Mouse (Mus musculus) adrenal gland, adult (tissue): ENCODE measurements at regions not wholly inside any gene's neighbourhood (a gene's known extent, or its start where the extent isn't known, plus 50 kb on each side); places are given as distances from the start of the nearest gene placed in this dataset.

Source experiments
- DNase-seq, 2 experiments: peaks; one replicate each; pipeline ENCODE4 v3.0.0; 2022 to 2023; ENCODE audit warnings: low spot score in 1 of 2; ENCODE audit not compliant: inconsistent age in 2 of 2

- no peak for DNase-seq
Measured at GRCm38 (mm10) chr12:106185398-106186077, 175.5 kb downstream of the Vrk1 start.

DNA sequence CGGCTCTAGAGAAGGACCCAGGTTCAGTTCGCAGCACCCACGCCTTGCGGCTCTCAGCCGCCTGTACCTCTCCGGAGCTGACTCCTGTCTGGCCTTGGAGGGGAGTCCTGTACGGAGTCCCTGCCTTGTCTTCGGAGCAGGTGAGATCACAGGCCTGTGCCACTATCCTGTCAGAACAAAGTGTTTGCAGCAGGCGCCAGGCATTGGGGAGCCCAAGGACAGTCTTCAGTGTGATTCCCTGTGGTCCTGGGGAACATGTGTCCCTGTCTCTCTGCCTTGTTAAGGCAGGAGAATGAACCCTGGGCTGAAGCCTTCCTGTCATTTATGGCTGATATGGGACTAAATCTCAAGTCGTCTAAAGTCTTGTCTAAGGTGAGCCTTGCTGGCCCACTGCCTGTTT lies 176.5 kb downstream of the Vrk1 start:
- no peak for DNase-seq

DNA sequence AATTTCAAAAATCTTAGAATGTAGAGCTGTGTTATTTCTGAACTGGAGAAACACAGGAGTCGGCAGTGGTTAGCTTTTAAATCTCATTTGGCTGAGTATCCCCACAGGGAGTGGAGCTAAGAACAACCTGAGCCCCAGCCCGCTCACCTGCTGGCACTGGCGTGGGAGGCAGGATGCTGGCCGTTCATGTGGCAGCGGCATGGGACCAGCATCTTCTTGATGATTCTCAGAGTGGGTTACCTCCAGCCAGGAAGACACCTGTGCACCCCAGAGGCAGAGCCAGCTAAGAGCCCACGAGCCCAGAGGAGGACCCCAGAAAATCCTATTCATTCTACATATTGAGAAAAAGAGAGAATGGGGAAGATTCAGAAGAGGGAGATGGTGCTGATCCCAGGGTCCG lies 181.7 kb downstream of the Vrk1 start:
- DNase-seq: no peak

DNA sequence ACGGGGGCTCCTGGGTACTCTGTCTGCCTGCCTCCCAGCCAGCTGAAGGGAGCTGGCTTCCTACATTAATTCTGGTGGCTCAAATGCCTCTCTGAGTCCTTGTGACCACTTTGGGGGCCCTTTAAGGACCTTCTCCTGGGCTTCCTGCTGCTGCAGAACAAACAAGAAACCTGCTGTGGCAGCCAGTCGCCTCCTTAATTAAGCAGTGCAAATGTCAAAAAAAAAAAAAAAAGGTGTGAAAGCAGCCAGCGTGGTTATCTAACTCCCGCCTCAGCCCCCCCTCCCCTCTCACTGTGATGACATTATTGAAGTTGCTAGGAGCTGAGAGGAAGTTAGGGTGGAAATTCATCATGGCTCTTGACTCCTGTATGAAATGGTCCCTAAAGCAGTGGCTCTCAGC lies 189.3 kb downstream of the Vrk1 start:
- no peak for DNase-seq

DNA sequence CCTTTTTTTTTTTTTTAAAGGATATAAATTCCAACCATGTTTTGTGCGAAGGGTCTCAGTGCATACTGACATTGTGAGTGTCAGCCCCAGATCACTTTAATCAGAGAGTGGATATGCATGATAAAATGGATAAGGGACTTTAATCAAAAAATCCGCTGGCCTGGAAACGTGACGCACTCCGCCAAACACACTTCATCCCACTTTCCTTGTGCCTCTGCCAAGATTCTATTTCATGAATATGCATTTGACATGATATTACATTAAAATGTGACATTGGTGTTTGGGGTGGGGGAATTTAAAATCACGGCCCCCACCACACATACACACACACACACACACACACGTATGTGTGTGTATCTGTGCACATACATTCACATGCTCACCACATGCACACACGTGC lies 193.5 kb downstream of the Vrk1 start:
- no peak for DNase-seq

GRCm38 (mm10) chr12:106210959-106211358 lies 200.9 kb downstream of the Vrk1 start:
- DNase-seq: no peak

DNA sequence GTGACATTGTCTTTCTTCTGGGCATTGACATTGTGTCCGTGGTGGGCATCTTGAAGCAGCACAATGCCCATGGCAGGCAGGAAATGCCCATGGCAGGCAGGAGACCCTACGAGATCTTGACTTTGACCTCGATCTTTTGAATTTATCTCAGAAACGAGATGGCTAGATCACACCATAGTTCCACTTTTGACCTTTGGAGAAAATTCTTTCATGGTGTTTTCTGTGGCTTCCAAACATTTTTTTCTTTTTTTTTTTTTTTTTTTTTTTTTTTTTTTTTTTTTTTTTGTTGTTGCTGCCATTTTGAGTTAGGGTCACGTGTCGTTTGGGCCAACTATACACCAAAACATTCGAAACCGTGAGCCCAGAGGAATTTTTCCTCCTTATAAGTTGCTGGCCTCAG lies 201.5 kb downstream of the Vrk1 start:
- no peak for DNase-seq

DNA sequence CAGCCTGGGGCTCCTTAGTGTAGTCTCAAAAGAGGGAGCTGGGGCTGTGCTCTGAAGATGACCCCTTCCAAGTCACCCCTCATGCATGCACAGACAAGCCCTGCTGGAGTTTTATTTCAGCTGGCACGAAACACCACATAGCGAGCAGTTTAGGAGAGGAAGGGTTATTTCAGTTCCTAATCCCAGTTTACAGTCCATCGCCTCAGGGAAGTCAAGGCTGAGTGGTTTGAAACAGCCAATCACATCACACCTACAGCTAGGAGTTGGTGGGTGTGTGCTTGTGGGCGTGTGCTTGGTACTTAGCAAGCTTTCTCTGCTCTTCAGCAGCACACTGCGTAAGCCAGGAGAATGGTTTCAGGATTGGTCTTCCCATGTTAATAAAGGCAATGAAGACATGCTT lies 202.4 kb downstream of the Vrk1 start:
- DNase-seq: no peak

DNA sequence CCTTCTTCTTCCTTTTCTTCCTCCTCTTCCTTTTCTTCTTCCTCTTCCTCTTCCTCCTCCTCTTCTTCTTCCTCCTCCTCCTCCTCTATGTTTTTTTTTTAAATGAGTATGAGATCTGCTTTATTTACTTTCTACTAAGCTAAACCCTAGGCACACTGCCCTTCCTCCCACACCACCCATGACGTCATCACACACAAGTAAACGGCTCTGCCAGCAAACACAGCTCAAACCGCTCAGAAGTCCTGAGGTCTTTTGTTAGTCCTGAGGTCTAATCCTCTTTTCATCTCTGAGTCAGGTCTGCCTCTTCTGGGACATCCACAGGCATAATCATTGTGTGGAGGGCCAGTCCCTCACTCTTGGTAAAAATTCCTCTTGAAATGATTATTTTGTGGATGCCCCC lies 210.0 kb downstream of the Vrk1 start:
- no peak for DNase-seq

GRCm38 (mm10) chr12:106226276-106226675 lies 216.2 kb downstream of the Vrk1 start:
- DNase-seq: no peak

DNA sequence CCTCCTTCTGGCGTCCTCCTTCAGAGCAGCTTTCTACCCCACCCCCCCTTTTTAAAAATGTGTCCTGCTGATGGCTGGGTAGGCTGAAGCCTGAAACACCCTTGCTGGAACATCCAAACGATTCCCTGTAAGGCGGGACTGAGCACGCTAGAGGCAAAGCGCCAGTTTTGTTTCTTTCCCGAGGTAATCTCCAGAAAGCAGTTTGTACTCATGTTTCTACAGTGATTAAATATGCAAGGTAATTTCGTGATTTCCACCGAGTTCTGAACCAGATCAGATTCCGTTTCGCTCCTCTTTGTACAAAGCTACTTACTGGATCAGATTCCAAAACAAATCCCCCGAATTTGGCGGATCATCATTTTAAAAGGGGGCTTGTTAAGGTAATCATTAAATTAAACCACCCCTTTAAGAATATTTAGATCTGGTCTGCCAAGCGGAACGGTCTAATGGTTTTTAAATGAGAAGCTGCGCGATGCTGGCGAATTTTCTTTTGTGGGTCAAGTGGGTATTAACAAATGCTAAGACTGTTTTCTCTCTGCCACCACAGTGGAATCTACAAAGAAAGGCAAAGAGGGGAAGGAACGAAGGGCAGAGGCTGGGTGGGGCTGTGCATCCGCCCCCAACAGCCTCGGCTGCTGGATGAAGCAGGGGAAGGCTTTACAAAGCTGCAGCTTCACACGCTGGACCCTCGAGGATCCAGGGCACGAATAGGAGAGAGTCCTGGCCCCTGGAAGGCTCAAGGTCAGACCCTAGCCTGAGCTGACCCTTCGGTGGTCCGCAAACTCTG lies 216.9 kb downstream of the Vrk1 start:
- DNase-seq: no peak

DNA sequence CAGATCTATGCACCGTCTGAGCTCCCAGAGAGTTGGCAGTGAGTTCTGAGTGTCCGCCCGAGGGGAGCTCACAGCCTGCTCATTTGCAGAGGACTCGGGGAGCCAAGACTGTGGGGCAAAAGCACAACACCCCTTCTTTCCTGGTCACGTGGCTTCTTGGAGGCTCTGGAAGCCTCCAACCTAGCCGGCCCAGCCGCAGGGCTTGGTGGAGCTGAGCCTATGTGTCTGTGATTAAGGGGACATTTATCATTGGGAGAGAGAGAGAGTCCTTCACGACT lies 217.5 kb downstream of the Vrk1 start:
- DNase-seq: peak in 1 of 2 experiments; percentile 23

DNA sequence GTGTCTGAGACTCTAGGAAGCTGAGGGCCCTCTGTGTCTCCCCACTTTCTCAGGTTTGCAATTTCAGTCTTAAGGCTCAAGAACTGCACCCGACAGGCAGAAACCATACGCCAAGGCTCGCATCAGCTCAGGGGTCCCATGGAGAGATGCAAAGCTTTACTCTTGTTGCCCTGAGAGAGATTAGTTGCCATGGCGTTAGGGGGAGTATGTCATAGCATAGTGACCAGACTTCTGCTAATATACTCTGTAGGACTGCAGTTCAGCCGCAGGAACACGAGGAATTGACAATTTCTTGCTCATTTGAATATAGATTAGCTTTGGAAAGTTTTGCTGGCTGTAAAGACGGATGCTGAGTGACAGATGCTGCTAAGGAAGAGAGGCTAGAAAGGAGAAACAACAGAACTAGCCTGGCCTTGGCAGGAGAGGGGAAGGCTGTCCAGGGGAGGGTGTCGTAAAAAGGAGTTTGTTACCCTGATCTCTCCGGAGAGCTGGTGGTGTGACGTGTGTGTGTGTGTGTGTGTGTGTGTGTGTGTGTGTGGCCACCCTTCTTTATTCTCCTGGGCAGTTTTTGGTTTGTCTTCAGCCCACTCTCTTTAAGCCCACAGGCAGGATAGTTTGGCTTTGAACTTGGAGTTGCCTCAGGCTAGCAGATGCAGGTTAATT lies 235.3 kb downstream of the Vrk1 start:
- DNase-seq: no peak

- no peak for DNase-seq
Measured at GRCm38 (mm10) chr12:106273591-106273990, 263.6 kb downstream of the Vrk1 start.

- no peak for DNase-seq
Measured at GRCm38 (mm10) chr12:106277886-106278285, 267.9 kb downstream of the Vrk1 start.

- no peak for DNase-seq
Measured at GRCm38 (mm10) chr12:106282491-106283106, 272.6 kb downstream of the Vrk1 start.

- DNase-seq: no peak
Measured at GRCm38 (mm10) chr12:106284814-106285213, 274.8 kb downstream of the Vrk1 start.

DNA sequence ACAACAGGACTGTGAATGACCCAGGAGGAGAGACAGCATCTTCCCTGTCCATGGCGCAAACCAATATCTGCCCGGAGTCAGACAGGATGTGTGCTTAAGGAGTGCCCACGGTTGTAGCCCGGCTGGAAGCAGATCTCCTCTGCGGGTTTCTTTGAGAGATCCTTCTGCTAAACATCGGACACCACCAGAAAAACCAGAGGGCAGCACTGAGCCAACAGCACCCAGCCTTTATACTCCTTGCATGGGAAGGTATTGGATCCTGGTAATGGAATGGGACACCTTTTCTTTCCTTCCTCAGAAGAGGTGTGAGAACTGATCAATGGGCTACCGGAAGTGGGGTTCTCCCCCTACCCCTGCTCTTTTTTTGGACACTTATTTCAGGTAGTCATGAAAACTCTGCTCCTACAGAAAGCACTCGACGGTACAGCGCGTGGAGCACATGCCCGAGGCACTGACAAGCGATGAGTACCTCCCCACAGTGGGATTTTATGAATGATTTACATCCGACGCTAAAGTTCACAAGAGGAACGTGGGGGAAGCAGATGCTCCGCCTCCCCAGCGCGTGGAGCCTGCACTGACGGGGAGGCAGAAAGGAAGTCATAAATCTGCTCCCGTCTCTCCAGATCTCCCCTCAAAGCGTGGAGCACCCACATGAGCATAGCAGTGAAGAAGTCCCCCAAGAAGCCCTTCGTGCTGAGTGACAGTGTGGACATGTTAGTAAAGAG lies 278.9 kb downstream of the Vrk1 start:
- no peak for DNase-seq

- DNase-seq: no peak
Measured at GRCm38 (mm10) chr12:106291476-106292046, 281.5 kb downstream of the Vrk1 start.

- peak in 1 of 2 experiments; percentile 24 for DNase-seq
Measured at GRCm38 (mm10) chr12:106293117-106293516, 283.1 kb downstream of the Vrk1 start.

DNA sequence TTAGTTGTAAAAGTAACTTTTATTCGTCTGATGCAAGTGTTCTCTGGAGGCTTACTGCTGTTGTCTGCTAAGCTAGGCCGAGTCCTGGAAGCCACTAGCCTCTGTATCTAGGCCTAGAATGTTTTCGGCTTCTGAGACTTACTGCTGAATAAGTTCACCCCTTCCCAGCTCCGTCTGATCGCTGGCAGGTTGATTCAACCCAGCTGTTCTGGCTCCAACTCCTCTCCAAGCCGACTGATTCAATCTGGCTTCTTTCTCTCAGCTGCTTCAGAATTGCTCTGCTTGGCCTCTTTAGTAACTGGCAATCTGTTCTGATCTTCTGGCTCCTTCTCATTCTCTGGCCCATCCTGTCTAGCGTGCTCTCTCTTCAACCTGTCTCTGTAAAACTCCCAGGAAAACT lies 285.6 kb downstream of the Vrk1 start:
- no peak for DNase-seq
